Mouse (Mus musculus): ENCODE results near the gene Podxl2. TPM values are rescaled to one million over a fixed set of nuclear protein-coding genes. Genes with fewer than 3 reads are reported as not detected.

Gene Podxl2
- polyA plus RNA-seq, 1 experiment, result 3.4 TPM

- Histone ChIP-seq H3ac (ENCODE audit: control insufficient read depth, insufficient read length) (no peak overlapping the region), H3K27me3 (ENCODE audit: control insufficient read depth, insufficient read depth, insufficient read length) (no peaks in the 10 kb centered on the region)
- TF ChIP-seq POLR2A (IDR thresholded peaks at IDR 0.05; ENCODE audit: insufficient read length, low read depth), result no peak
- TF ChIP-seq CEBPB (IDR thresholded peaks at IDR 0.05; ENCODE audit: insufficient read depth, poor library complexity, severe bottlenecking), result no peak
- no peak for TF ChIP-seq MYOG (IDR thresholded peaks at IDR 0.05; ENCODE audit: control insufficient read depth in 1 of 3, insufficient read depth in 1 of 3, insufficient read length in 2 of 3, low read depth in 2 of 3)
- TF ChIP-seq REST (IDR thresholded peaks at IDR 0.05; ENCODE audit: insufficient read depth, insufficient read length), result no peak
- no peak for TF ChIP-seq POLR2AphosphoS2 (IDR thresholded peaks at IDR 0.05; ENCODE audit: insufficient read length, low read depth)
- no peak for TF ChIP-seq SRF (IDR thresholded peaks at IDR 0.05; ENCODE audit: control insufficient read depth, insufficient read length, low read depth)
- TF ChIP-seq MYOD1 (IDR thresholded peaks at IDR 0.05; ENCODE audit: control insufficient read depth in 1 of 3, insufficient read length in 2 of 3, low read depth in 2 of 3), result no peak
- TF ChIP-seq MAX (IDR thresholded peaks at IDR 0.05; ENCODE audit: low read depth), result no peak
- no peak for TF ChIP-seq TCF12 (IDR thresholded peaks at IDR 0.05; ENCODE audit: insufficient read depth, poor library complexity, severe bottlenecking)
- TF ChIP-seq E2F4 (IDR thresholded peaks at IDR 0.05; ENCODE audit: insufficient read depth), result no peak
- no peak for TF ChIP-seq USF1 (IDR thresholded peaks at IDR 0.05; ENCODE audit: low read depth)
- TF ChIP-seq TCF3 (IDR thresholded peaks at IDR 0.05; ENCODE audit: insufficient read length, low read depth), result no peak
These were observed 11.0 kb upstream of the Podxl2 start for GRCm38 (mm10) chr6:88885644-88886416.

GRCm38 (mm10) chr6:88884690-88885089 is 9.8 kb upstream of the Podxl2 start:
- no peaks in the 10 kb centered on the region for H3K27me3 ChIP-seq (ENCODE audit: control insufficient read depth, insufficient read depth, insufficient read length)
- TF ChIP-seq POLR2AphosphoS2 (IDR thresholded peaks at IDR 0.05; ENCODE audit: insufficient read length, low read depth) (no peak), CEBPB (IDR thresholded peaks at IDR 0.05; ENCODE audit: insufficient read depth, poor library complexity, severe bottlenecking) (no peak), MYOD1 (IDR thresholded peaks at IDR 0.05; ENCODE audit: control insufficient read depth in 1 of 3, insufficient read length in 2 of 3, low read depth in 2 of 3) (no peak), MAX (IDR thresholded peaks at IDR 0.05; ENCODE audit: low read depth) (no peak)
- peaks cover 7% of the 10 kb centered on the region for H3K36me3 ChIP-seq (ENCODE audit: control insufficient read depth, insufficient read depth)
- H3ac ChIP-seq (ENCODE audit: control insufficient read depth, insufficient read length), result no peak overlapping the region
- no peak overlapping the region for H3K4me3 ChIP-seq
- H3K79me2 ChIP-seq (ENCODE audit: control insufficient read depth, insufficient read depth), result no peaks in the 10 kb centered on the region
- no peak overlapping the region for H3K4me2 ChIP-seq (ENCODE audit: low read depth)

More at GRCm38 (mm10) chr6:88885644-88886416, 11.0 kb upstream of the Podxl2 start:
- no peak overlapping the region for H3K4me3 ChIP-seq
- H3K36me3 ChIP-seq (ENCODE audit: control insufficient read depth, insufficient read depth), result peaks cover 7% of the 10 kb centered on the region
- H3K4me2 ChIP-seq (ENCODE audit: low read depth), result no peak overlapping the region
- H3K79me2 ChIP-seq (ENCODE audit: control insufficient read depth, insufficient read depth), result no peaks in the 10 kb centered on the region

GRCm38 (mm10) chr6:88884195-88884594 is 9.4 kb upstream of the Podxl2 start:
- no peak overlapping the region for H3K4me3 ChIP-seq
- H3K27me3 ChIP-seq (ENCODE audit: control insufficient read depth, insufficient read depth, insufficient read length), result no peaks in the 10 kb centered on the region
- peaks cover 7% of the 10 kb centered on the region for H3K36me3 ChIP-seq (ENCODE audit: control insufficient read depth, insufficient read depth)
- H3K79me2 ChIP-seq (ENCODE audit: control insufficient read depth, insufficient read depth), result no peaks in the 10 kb centered on the region
- H3ac ChIP-seq (ENCODE audit: control insufficient read depth, insufficient read length), result no peak overlapping the region
- no peak overlapping the region for H3K4me2 ChIP-seq (ENCODE audit: low read depth)
- TF ChIP-seq TCF12 (IDR thresholded peaks at IDR 0.05; ENCODE audit: insufficient read depth, poor library complexity, severe bottlenecking) (no peak), E2F4 (IDR thresholded peaks at IDR 0.05; ENCODE audit: insufficient read depth) (no peak), USF1 (IDR thresholded peaks at IDR 0.05; ENCODE audit: low read depth) (no peak), POLR2A (IDR thresholded peaks at IDR 0.05; ENCODE audit: insufficient read length, low read depth) (no peak), MYOG (IDR thresholded peaks at IDR 0.05; ENCODE audit: control insufficient read depth in 1 of 3, insufficient read depth in 1 of 3, insufficient read length in 2 of 3, low read depth in 2 of 3) (no peak), POLR2AphosphoS2 (IDR thresholded peaks at IDR 0.05; ENCODE audit: insufficient read length, low read depth) (no peak), MAX (IDR thresholded peaks at IDR 0.05; ENCODE audit: low read depth) (no peak), REST (IDR thresholded peaks at IDR 0.05; ENCODE audit: insufficient read depth, insufficient read length) (no peak), MYOD1 (IDR thresholded peaks at IDR 0.05; ENCODE audit: control insufficient read depth in 1 of 3, insufficient read length in 2 of 3, low read depth in 2 of 3) (no peak), CEBPB (IDR thresholded peaks at IDR 0.05; ENCODE audit: insufficient read depth, poor library complexity, severe bottlenecking) (no peak), SRF (IDR thresholded peaks at IDR 0.05; ENCODE audit: control insufficient read depth, insufficient read length, low read depth) (no peak), TCF3 (IDR thresholded peaks at IDR 0.05; ENCODE audit: insufficient read length, low read depth) (no peak)

- Histone ChIP-seq H3K4me2 (ENCODE audit: low read depth) (no peak overlapping the region), H3K27me3 (ENCODE audit: control insufficient read depth, insufficient read depth, insufficient read length) (no peaks in the 10 kb centered on the region), H3K4me3 (no peak overlapping the region), H3ac (ENCODE audit: control insufficient read depth, insufficient read length) (no peak overlapping the region), H3K79me2 (ENCODE audit: control insufficient read depth, insufficient read depth) (no peaks in the 10 kb centered on the region), H3K36me3 (ENCODE audit: control insufficient read depth, insufficient read depth) (no peaks in the 10 kb centered on the region)
- TF ChIP-seq TCF3 (IDR thresholded peaks at IDR 0.05; ENCODE audit: insufficient read length, low read depth) (no peak), CEBPB (IDR thresholded peaks at IDR 0.05; ENCODE audit: insufficient read depth, poor library complexity, severe bottlenecking) (no peak), MAX (IDR thresholded peaks at IDR 0.05; ENCODE audit: low read depth) (no peak), REST (IDR thresholded peaks at IDR 0.05; ENCODE audit: insufficient read depth, insufficient read length) (no peak), SRF (IDR thresholded peaks at IDR 0.05; ENCODE audit: control insufficient read depth, insufficient read length, low read depth) (no peak), USF1 (IDR thresholded peaks at IDR 0.05; ENCODE audit: low read depth) (no peak), MYOG (IDR thresholded peaks at IDR 0.05; ENCODE audit: control insufficient read depth in 1 of 3, insufficient read depth in 1 of 3, insufficient read length in 2 of 3, low read depth in 2 of 3) (no peak), POLR2A (IDR thresholded peaks at IDR 0.05; ENCODE audit: insufficient read length, low read depth) (no peak), E2F4 (IDR thresholded peaks at IDR 0.05; ENCODE audit: insufficient read depth) (no peak), POLR2AphosphoS2 (IDR thresholded peaks at IDR 0.05; ENCODE audit: insufficient read length, low read depth) (no peak), MYOD1 (IDR thresholded peaks at IDR 0.05; ENCODE audit: control insufficient read depth in 1 of 3, insufficient read length in 2 of 3, low read depth in 2 of 3) (no peak), TCF12 (IDR thresholded peaks at IDR 0.05; ENCODE audit: insufficient read depth, poor library complexity, severe bottlenecking) (no peak)
These were observed 6.5 kb upstream of the Podxl2 start for GRCm38 (mm10) chr6:88881334-88881733.
